Mouse (Mus musculus) lung, postnatal 0 days (tissue): Measurements from ENCODE around the gene Asap2.

Source experiments
- CTCF ChIP-seq: IDR thresholded peaks from 2 replicates; pipeline ENCODE4 v1.5.1; 2016; ENCODE audit warnings: antibody characterized with exemption, mild to moderate bottlenecking
- EP300 ChIP-seq: IDR thresholded peaks from 2 replicates; pipeline ENCODE4 v1.6.1; 2016; ENCODE audit warnings: antibody characterized with exemption, mild to moderate bottlenecking, control low read depth

DNA sequence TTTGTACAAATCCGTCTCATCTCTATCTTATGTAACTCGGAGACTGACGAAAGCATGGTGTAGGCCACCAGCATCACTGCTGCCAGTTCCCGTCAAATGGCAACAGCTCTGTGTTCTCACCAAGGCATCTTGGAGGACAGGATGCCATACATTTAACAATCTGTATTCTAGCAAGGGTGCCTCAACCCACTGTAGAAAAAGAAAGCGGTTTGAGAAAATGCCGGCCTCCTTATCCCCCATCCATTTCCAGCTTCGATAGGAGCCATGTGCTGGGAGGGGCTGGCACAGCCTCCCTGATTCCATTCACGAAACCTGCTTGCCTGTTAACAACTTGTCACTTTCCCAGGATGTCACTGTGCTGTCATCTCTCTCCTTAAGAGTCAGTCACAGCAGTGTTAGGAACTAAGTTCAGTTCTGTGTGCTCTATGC is 163.0 kb downstream of the Asap2 start:
- TF ChIP-seq CTCF (no peak), EP300 (no peak)
